Mouse (Mus musculus) fat pad, adult 2 months (tissue): ENCODE data around the gene Fth1.

Source experiments
- DNase-seq: peaks from one replicate; pipeline ENCODE4 v3.0.0-alpha.2; 2011; ENCODE audit warnings: low read depth, low spot score; ENCODE audit errors: extremely low read depth

Fth1 gene

DNA sequence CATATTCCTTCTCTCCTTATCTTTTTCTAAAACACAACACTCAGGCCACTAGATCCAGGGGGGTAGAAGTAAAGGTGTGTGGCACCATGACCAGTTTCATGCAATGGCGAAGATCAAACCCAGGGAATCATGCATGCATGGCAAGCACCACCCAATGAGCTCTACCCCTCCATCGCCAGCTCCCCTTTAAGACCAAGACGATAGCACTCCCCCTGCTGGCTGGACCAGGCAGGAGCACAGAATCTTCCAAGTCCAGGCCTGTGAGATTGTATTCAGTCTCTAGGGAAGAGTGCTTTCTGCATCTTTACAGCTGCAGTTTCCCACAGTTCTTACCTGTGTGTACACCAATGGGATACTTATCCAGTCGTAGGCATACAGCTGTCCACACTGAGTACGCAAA is 10.9 kb downstream of the Fth1 start:
- no peak for DNase-seq

DNA sequence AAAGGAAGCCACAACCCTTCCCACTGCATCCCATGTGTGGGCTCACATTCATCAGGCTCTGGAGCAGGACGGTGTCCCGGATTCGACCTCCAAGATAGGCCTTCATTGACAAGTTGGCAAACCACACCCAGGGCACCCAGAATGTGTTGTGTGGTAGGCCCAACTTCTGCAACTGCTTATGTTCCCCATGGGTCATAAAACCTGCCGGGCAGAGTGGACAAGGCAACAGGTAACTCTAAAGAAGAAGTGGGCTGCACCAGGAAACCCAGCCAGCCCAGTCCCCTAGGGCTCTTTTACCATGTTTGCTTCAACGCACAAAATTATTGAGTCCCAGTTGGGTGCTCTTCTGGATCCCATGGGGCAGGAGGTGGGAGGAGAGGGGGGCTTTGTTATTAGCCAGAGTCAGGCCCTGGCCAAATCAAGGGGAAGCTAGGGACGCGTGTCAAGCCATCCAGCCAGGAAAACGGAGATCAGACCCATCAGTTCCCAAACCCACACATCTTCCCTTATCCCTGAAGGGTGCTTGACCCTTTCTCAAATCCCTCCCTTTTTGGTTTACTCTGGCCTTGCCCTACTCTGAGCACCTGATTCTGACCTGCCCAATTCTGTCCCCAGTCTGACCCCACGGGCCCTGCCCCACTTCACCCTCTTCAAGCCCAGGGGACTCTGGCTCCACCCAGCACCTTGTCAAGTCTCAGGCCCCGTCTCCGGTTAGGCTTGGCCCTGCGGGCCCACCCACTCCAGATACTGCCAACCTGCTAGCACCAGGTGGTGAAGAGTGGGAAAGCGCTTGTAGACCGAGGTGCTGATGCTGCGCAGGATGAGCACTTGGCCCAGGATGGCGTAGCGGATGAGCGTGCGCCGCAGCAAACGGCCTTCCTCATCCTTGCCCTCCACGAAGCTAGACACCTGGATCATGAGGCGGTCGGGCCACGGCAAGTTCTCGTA is 11.9 kb downstream of the Fth1 start:
- no peak for DNase-seq

GRCm38 (mm10) chr19:9993036-9993656 is 12.7 kb downstream of the Fth1 start:
- DNase-seq: no peak

DNA sequence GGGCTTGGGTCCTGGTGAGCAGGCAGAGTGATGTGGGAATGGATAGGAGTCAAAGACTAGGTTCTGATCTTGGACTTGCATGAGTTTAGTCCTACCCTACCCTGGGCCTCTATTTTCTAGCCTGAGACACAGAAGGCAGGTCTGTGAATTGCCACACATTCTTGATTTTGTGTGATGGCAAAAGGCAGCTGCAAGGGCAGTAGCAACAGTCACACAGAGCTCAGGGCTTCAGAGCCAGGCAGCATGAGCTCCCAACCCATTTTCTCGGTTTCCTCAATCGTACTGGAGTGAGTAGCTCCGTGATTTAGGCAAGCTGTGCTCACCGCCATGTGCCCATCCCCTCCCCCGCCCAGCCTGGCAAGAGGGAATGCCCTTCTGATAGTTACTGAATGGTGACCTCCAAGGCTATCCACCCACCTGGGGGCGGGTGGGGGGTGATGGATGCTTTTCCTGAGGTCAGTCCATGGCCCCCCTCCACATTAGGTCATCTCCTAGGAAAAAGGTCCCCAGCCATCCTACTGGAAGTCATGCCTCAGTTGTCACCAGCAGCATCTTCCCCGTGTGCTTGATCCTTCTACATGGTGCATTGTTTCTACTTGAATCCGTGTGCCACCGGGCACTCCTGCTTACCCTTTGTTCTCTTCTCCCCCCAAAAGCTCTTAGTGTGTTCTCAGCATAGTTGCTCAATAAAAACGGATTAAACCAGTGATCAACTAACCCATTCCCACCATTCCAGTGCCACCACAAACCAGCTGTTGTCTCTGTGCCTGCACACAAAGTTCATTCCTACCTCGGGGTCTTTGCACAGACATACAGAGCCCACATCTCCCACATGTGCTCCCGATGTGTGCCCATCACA is 17.0 kb downstream of the Fth1 start:
- DNase-seq: no peak

GRCm38 (mm10) chr19:9998063-9998416 is 17.6 kb downstream of the Fth1 start:
- no peak for DNase-seq

DNA sequence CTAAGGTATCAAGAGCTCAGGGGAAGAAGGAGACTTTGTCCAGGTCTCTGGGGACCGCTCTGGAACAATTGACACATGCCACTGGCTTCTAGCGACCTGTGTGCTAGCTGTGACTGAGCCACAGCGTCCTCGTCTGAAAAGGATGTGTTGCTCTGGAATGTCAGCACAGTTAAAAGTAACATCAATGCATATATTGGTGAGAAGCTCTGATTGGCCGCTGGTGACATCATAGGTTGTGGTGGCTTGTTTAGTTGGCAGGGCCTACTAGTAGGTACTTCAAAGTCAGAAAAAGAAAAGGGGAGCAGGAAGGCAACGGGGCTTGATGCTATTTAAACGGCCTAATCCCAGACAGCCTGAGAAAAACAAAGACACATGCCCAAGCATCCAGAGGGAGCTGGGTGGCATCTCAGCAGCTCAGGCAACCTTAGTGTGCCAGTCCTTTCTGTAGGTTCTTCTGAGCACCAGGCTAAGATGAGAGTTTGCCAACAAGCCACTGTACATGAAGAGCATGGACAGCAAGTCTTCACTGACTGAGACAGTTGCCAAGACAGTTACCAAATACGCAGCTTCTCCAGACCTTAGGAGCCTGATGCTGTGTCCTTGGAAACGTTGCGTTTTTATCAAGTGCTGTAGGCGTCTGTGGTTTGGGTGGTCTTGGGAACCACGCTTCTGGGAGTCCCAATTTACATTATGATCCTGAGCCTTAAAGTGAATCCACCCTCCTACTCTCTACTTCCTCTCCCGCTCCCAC is 18.5 kb downstream of the Fth1 start:
- DNase-seq: no peak

GRCm38 (mm10) chr19:10000330-10000729 is 19.9 kb downstream of the Fth1 start:
- DNase-seq: no peak

- no peak for DNase-seq
Measured at GRCm38 (mm10) chr19:10001206-10001969, 21.0 kb downstream of the Fth1 start, which contains the start of the genes Best1 and Rab3il1. Best1 (minus strand) TSS chr19:10001633. Rab3il1 (plus strand) TSS chr19:10001669.

- no peak for DNase-seq
Measured at GRCm38 (mm10) chr19:10003696-10004095, 23.3 kb downstream of the Fth1 start.

- DNase-seq: no peak
Measured at GRCm38 (mm10) chr19:10011408-10011807, 31.0 kb downstream of the Fth1 start.

GRCm38 (mm10) chr19:10012827-10013278 is 32.5 kb downstream of the Fth1 start:
- no peak for DNase-seq

- no peak for DNase-seq
Measured at GRCm38 (mm10) chr19:10013348-10013747, 33.0 kb downstream of the Fth1 start.

DNA sequence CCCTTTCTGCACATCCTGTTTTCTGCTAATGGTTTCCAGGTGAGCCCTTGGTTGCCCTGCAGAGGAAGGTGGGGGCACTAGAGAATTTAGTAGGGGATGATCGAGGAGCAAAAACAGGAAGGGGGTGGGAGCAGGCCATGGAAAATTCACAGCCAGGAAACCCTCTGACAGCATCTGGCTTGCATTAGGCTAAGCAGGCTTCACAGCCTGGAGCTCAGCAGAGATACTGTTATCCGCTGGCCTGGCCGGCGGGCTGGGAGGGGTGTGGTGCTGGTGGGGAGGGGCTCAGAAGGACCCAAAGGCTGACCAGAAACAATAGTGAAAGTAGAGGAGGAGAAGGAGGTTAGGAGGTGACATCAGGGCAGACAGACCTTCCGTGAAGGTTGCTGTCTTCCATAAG is 33.5 kb downstream of the Fth1 start:
- DNase-seq: no peak

DNA sequence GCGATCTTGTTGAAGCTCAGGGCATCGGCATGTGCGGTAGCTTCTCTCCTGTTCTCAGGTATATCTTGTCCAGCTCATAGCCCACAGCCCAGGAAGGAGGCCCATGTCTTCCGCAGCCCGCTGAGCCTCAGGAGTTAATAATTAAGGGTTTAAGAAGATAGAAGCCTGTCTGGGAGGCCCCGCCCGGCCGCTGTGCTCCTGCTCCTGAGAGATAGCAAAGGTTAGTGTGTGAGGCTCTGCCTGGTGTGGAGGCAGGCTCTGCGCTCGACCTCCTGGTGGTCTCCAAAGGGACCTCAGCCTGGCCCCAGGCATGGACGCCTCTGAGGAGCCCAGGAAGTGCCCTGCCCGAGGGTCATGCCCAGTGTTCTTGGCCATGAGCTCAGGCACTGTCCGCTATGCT is 34.4 kb downstream of the Fth1 start:
- no peak for DNase-seq

- DNase-seq: no peak
Measured at GRCm38 (mm10) chr19:10015442-10015841, 35.0 kb downstream of the Fth1 start.

- no peak for DNase-seq
Measured at GRCm38 (mm10) chr19:10016151-10016550, 35.8 kb downstream of the Fth1 start.

DNA sequence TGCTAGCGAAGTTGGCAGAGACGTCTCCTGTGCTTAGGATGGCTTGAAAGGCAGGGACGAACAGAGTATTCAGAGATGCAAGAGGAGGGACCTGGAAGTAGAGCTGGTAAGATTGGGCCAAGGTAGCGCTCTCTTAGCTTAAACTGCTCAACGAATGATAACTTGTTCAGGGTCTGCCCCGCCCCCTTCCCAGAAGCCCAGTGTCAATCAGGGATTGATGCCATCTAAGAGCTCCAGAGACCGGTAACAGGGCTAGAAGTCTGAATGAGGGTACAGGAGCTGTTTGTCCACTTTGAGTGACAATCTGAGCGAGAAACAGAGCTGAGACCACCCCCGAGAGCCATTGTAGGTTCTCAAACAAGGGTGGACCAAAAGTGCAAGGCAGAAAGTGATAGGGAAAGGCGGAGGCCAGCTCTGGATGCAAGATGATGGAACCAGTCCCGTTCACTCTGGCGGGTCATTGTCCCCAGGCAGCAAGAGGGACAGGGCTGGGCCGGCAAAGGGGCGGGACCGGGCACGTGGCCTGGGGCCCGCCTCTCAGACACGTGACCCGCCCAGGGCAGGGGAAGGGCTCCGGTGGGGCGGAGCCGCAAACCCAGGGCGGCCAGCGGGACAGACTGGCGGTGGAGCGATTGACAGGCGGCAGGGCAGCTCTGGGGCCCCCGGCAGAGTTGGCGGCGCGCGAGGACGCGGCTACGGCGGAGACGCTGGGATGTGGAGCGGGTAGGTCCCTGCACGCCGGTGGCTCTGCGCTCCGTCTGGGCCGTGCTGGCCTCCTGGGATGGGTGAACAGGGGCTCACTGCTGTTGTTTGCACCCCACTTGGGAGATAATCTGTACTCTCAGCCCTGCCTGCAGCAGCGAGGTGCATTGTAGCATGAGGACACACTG is 37.5 kb downstream of the Fth1 start:
- DNase-seq: no peak

- no peak for DNase-seq
Measured at GRCm38 (mm10) chr19:10018527-10018818, 38.1 kb downstream of the Fth1 start.

DNA sequence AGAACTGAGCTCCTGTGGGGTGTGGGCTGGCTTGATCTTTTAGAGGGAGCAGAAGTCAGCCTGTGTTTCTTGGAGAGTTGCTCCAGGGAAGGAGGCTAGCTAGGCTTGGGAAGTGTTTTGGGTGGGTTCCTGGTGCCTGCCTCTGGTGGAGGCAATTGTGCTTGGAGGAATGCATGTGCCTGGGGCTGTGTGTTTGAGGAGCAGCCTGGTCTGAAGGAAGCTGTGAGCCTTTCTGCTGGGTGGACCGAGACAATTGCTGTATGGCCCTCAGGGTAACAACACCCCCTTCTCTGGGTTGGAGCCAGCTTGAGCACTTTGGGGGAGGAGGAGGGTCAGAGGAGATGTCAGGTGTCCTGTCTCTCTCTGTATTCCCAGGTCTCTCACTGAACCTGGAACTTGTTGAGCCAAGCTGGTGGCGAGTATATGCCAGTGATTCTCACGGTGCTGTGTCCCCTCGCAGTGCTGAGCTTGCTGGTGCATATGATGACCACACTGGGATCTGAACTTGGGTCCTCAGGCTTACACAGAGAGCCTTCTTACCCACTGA is 38.9 kb downstream of the Fth1 start:
- no peak for DNase-seq
